Mouse (Mus musculus): ENCODE measurements around the gene Capn7.
A peak's percentile ranks its signal among the peaks of the same experiment; 100 is the strongest.

Capn7 gene

DNA sequence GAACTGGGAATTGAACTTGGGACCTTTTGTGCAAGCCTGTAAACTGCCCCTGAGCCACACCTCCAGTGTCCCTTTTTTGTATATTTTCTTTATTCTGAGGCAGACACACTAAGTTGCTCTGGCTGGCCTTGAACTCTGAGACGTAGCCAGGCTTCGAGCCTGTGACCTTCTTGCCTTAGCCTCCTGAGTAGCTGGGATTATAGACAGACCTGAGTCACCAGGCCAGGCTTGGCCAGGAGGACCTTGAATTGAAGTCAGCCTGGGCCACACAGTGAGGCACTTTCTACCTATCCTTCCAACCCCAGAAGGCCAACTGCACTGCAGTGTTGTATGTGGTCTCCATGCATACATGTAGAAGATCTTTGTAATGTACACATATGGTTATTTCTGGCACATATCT lies 60.0 kb downstream of the Capn7 start:
- DNase-seq (ENCODE audit: low spot score), result no peak

DNA sequence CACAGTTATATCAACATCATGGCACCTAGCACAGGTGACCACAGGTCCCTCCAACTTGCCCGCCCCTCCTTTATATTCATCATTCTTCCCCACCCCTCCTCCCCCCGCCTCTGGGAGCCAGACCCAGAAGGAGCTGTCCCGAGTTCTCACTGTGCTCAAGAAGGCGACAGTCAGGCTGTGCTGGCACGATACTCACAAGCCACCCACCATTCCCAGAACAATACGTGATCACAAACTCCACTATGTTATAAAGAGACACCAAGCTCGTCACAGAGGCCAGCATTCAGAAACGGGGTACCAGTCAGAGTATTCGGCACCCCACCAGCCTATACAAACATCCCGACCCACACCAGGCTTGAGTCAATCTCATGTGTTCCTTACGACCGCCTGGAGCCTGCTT lies 60.9 kb downstream of the Capn7 start:
- no peak for DNase-seq (ENCODE audit: low spot score)

DNA sequence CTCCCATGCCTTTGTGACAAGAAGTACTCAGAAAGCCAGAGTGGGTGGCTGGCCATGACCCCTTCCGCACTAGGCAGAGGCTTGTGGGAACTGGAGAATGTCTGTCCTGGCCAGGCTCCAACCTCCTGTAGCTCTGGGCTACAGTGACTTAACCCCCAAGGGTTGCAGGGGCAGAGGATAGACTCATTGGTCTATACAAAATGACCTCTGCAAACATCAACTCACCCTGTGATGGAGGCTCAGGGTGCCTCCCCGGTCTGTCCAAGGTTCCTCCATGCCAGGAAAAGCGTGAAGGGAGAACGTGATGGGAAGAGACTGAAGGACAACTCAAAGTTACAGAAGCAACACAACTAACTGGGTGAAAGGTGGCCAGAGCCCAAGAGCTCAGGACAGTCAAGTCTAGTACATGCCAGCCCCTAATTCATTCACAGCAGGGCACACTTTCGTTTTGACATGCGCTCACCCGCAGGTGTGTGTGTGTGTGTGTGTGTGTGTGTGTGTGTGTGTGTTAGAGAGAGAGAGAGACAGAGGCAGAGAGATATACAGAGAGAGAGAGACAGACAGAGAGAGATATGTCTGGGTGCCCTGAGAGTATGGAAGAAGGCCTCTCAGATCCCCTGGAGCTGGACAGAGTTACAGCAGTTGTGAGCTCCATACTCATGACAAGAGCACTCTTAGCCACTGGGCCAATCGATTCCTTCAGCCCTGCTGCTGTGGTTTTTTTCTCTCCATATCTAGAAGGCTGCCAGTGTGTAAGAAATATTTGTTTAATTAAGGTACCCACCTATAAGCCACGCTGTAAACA lies 61.6 kb downstream of the Capn7 start:
- DNase-seq (ENCODE audit: low spot score), result no peak

- DNase-seq (ENCODE audit: low spot score), result no peak
Measured at GRCm38 (mm10) chr14:31398819-31399218, 62.4 kb downstream of the Capn7 start.

GRCm38 (mm10) chr14:31399271-31399670 lies 62.8 kb downstream of the Capn7 start:
- no peak for DNase-seq (ENCODE audit: low spot score)

DNA sequence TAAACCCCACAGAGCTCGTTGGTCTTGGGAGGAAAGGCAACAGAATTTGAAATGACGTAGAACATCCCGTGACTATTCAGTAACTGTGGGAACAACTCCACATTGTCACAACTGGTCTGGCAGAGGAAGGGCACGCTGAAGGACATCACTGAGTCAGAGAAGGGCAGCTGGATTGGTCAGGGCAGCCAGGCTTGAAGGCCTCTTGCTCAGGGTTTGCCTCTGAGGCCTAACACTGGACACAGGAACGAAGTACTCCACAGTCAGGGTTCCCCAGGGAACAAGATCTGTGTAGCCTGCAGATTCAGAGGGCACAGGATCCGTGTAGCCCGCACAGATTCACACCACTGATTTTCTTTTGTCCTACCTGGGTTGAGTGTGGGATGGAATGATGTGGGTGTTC lies 63.8 kb downstream of the Capn7 start:
- no peak for DNase-seq (ENCODE audit: low spot score)

GRCm38 (mm10) chr14:31400896-31401295 lies 64.5 kb downstream of the Capn7 start:
- DNase-seq (ENCODE audit: low spot score), result no peak

DNA sequence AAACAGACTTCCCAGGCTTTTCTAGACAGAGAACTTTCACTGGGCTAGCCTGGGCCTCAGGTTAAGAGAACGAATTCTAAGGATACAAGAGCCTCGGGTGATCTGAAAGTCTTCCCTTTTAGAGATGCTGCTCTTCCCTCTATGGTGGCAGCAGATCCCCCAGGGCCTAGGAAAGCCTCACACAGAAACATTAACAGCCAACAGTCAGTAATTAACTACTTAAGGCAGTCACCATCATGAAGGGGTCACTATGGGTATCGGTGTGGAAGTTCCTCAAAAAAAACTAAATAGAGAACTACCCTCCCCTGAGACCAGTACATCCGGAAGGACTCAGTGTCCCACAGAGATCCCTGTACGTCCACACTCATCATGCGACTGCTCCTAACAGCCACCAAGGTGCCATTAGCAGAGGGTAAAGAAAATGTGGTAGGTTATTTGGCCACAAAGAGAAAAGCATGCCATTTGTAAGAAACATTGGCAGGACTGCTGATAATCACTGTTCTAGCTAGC lies 65.5 kb downstream of the Capn7 start:
- DNase-seq (ENCODE audit: low spot score), result no peak

DNA sequence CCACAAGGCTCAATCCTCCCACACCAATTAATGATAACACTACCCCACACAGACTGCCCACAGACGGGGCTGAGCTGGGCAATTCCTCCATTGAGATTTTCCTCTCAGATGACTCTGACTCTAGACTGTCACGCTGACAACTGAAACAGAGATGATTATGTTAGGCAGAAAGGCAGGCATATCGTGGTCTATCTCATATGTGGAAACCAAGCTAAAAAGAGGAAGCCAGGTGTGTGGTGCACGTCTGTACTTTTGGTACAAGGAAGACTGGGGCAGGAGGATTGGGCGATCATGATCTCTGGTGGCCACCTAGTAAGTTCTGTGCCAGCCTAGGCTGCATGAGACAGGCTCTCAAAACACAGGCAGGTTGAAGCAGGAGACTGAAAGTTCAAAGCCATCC lies 66.3 kb downstream of the Capn7 start:
- no peak for DNase-seq (ENCODE audit: low spot score)

DNA sequence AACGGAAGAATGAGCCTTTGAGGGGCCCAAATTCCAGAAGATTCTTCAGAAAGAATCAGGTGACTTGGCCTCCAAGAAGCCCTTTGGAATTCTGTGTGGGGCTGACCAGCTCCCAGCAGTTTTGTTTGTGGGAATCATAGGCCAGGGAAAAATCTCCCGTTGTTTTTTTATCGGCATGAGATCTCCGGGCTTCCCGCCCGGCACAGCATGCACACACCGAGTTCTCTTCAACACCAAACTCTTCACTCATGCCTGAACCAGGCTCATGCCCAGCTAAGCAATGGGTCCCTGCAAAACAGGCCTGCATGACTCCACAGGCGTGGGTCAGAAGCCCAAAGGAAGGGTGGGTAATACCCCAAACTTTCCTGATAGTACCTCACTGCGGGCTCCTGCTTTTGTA lies 67.1 kb downstream of the Capn7 start:
- no peak for DNase-seq (ENCODE audit: low spot score)

GRCm38 (mm10) chr14:31403995-31404394 lies 67.6 kb downstream of the Capn7 start:
- DNase-seq (ENCODE audit: low spot score), result no peak

DNA sequence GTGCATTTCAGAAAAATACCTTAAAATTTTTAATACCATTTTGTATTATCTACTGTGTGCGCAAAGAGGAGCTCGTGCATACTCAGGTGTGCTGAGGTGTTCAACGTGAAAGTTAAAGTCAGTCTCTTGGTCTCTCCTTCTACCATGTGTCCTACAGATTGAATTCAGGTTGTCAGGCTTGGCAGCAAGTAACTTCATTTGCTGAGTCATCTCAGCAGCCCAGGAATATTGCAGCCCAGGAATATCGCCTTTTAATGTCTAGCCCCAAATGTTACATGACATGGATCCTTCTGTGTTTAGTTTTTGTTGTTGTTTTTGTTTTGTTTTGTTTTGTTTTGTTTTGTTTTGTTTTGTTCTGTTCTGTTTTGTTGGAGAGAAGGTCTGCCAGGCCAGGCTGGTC lies 68.2 kb downstream of the Capn7 start:
- no peak for DNase-seq (ENCODE audit: low spot score)

DNA sequence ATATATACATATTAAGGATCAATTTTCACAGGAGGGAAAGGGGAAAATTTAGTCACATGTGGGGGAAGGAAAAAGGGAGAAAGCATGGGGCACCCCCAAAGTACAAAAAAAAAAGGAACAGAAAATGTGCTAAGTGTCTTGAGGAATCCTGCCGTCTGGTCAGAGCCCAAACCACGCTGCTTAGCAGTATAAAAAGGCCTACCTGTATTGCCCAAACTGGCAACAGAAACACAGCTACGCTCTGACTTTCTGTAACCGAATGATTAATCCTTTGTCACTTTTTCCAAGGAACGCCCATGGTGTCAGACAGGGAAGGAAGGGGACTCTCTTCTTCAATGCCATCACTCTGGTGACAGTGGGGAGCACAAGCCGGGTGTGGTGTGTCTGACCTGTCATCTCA lies 69.2 kb downstream of the Capn7 start:
- DNase-seq (ENCODE audit: low spot score), result no peak

DNA sequence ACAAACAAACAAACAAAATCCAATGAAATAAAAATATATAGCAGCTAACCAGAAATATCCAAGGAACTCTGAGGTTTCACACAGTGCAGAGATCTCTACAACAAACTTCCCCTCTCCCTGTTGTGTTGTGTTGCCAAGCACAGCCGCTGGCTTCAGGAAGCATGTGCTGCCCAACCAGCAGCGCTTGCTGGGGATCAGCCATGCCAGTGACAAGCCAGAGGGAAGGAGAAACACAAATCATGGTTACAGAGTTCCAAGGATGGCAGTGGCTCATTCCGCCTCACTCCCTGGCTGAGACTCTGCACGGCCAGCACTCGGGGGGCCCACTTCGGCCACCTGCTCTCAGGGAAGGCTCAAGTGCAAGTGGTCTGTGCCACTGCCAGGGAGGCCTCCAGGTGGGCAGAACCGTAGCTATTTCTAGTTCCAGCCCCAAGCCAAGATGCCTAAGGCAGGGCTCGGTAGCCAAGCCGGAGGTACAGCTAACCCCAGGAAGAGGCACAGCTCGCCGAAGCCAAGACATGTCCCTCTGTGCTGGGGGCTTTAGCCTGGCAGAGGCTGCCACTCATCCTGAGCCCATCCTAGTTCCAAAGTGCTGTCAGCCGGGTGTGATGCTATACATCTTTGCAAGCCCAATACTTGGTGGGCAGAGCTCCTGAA lies 69.8 kb downstream of the Capn7 start:
- DNase-seq (ENCODE audit: low spot score), result no peak

- DNase-seq (ENCODE audit: low spot score), result no peak
Measured at GRCm38 (mm10) chr14:31407208-31407607, 70.8 kb downstream of the Capn7 start.

DNA sequence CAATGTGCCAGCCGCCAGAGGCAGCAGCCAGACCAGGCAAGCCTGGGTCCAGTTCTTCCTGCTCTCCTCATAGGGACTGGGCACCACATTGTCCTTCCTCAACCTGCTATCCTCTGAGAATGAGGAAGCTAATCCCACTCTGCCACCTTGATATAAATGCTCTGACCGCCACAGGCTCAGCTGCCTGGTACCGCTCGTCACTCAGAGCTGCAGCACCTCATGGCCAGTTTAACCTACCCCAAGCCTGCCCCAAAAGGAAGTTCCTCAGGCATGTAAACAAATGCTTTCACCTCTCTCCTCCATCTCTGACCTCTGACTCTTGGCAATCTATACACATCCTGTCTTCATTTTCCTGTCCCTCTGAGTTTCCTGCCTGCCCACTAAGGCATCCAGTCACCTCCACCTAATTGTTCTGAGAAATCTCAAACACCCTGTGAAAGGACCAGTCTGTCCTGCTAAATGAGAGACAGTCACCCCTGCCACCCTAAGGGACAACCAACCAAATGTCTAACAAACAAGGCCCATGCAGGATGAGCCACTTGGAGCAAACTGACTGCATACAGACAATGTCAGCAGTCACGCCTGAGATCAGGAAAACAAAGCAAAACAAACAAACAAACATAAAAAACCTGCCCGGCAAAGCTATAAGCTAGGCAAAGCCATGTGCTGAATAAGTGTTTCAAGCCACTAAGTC lies 71.6 kb downstream of the Capn7 start:
- no peak for DNase-seq (ENCODE audit: low spot score)

DNA sequence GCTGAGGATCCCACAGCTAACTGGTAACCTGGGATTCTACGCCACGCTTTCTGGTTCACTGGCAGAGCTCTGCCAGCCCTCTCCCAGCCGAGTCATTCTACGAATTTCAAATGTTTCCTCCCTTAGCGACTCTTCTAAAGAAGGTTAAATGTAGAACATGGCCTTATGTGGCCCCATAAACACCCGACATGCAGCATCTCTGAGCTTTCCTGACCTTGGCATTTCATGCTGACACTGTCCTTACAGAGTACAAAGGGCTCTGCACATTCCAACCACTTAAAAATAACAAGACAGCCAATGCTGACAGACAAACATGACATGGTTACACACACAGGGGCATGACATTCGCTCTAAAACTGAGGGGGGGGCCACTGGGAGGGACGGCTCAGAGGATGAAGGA lies 72.2 kb downstream of the Capn7 start:
- no peak for DNase-seq (ENCODE audit: low spot score)

DNA sequence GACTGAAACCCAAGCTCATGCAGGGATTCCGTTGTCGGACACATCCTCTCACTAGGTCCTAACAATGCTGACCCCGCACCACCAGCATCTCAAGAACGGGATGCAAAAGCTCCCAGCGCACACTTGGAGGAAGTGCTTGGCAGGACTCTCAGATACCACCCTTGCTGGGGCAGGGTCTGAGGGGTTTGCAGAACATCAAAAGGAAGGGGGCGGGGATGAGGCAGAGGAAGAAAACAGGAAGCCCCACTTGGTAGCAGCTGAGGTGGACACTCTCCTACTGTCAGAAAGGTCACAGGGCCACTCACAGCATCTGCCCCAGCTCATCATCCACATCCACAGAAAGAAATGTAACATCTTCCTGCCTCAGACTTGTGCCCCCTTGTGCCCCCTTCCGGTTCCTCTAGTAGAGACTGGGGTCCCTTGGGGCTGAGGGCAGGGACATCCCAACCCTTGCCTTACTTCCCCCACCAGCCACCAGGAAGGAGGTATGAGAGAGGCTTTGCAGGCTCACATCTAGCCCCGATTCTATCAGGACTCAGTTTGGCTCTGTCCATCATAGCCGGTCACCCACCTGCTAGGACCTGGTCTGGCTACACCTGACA lies 73.8 kb downstream of the Capn7 start:
- no peak for DNase-seq (ENCODE audit: low spot score)

DNA sequence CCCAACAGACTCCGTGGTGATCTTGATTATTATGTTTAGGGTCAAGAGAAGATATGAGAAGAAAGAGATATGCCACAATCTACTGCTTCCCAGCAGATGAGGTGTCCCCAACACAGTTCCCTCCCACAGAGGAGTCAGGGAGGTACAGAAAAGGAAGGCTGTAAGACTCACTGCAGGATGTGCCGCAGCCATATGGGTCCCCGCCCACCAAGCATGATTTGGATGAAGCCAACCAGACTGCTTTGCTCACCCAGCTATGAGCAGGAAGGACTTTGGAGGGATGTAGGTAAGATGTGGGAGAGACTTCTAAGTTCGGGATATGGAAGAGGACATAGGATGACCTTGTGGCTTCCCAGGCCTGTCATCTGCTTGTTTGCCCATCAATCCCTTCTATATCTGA lies 74.3 kb downstream of the Capn7 start:
- no peak for DNase-seq (ENCODE audit: low spot score)

DNA sequence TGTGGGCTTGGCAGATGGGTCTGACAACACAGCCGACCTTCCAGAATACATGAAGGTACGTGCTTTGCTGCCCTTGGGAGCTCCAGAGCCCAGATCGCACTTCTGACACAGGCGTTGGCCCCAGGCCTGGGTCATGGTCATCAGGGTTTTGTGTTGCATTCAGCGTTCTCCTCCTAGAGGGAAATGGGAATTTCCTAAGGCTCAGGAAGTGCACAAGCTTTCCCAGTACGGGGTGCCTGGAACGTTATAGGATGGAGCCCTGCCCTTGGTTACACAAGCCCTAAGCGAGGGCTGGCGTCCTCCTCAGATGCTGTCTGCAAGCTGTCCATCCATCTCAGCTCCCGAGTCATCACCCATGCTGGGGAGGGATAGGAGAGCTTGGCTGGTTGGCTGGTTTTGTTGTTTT lies 76.2 kb downstream of the Capn7 start:
- DNase-seq (ENCODE audit: low spot score), result no peak

GRCm38 (mm10) chr14:31413475-31414086 lies 77.1 kb downstream of the Capn7 start:
- peak; percentile 48 for DNase-seq (ENCODE audit: low spot score)

Data from retina, embryonic 14.5 days (tissue).